Mouse (Mus musculus): ENCODE results near the gene Gpd1. TPM values are rescaled to one million over a fixed set of nuclear protein-coding genes. Genes with fewer than 3 reads are reported as not detected.
"Not testable (repeated sequence)": the region's sequence is repeated elsewhere in the genome, so short reads cannot be mapped to it uniquely, and the experiment has no call there.

Gene Gpd1
- polyA plus RNA-seq, 1 experiment from 2014 or later: 150 TPM

- 33% methylated on average over 20 of the region's 20 CpGs for WGBS (ENCODE audit: insufficient replicate concordance)
These were observed 18.7 kb upstream of the Gpd1 start for GRCm38 (mm10) chr15:99698533-99699085.

GRCm38 (mm10) chr15:99699715-99700114 lies 17.6 kb upstream of the Gpd1 start:
- H3K36me3 ChIP-seq (replicated peaks; ENCODE audit: insufficient read depth, low read length): no peaks in the 10 kb centered on the region; the same call in 1 of the 2 replicates
- no peak for ATAC-seq
- no peak for TF ChIP-seq CTCF (IDR thresholded peaks at IDR 0.05; ENCODE audit: low read depth)
- TF ChIP-seq EP300 (IDR thresholded peaks at IDR 0.05; ENCODE audit: low read depth): no peak
- H3K27ac ChIP-seq (ENCODE audit: low read depth): no peak overlapping the region
- no peaks in the 10 kb centered on the region for H3K27me3 ChIP-seq (ENCODE audit: insufficient read depth, low read length)
- no peak overlapping the region for H3K4me3 ChIP-seq (ENCODE audit: low read depth, low read length)
- H3K4me2 ChIP-seq (ENCODE audit: low read depth, low read length): no peak overlapping the region
- peaks cover 17% of the 10 kb centered on the region for H3K4me1 ChIP-seq (ENCODE audit: insufficient read depth)
- no peak overlapping the region; the same call in 1 of the 2 replicates for H3K9ac ChIP-seq (replicated peaks)
- no peaks in the 10 kb centered on the region for H3K9me3 ChIP-seq (ENCODE audit: low read length)
- DNase-seq: no peak
- WGBS (ENCODE audit: insufficient replicate concordance): 83% methylated on average over 10 of the region's 10 CpGs

More at GRCm38 (mm10) chr15:99698533-99699085, 18.7 kb upstream of the Gpd1 start:
- no peak for ATAC-seq
- H3K4me2 ChIP-seq (ENCODE audit: low read depth, low read length): no peak overlapping the region
- no peak overlapping the region for H3K27ac ChIP-seq (ENCODE audit: low read depth)
- no peaks in the 10 kb centered on the region for H3K27me3 ChIP-seq (ENCODE audit: insufficient read depth, low read length)
- no peak for DNase-seq
- H3K9ac ChIP-seq (replicated peaks): no peak overlapping the region
- TF ChIP-seq EP300 (IDR thresholded peaks at IDR 0.05; ENCODE audit: low read depth) (no peak), CTCF (IDR thresholded peaks at IDR 0.05; ENCODE audit: low read depth) (no peak)
- H3K9me3 ChIP-seq (ENCODE audit: low read length): no peaks in the 10 kb centered on the region
- peaks cover 17% of the 10 kb centered on the region for H3K4me1 ChIP-seq (ENCODE audit: insufficient read depth)
- H3K4me3 ChIP-seq (ENCODE audit: low read depth, low read length): no peak overlapping the region
- no peaks in the 10 kb centered on the region for H3K36me3 ChIP-seq (replicated peaks; ENCODE audit: insufficient read depth, low read length)

GRCm38 (mm10) chr15:99700219-99701106 lies 16.9 kb upstream of the Gpd1 start:
- TF ChIP-seq EP300 (IDR thresholded peaks at IDR 0.05; ENCODE audit: low read depth) (no peak), CTCF (IDR thresholded peaks at IDR 0.05; ENCODE audit: low read depth) (no peak)
- Histone ChIP-seq H3K4me1 (ENCODE audit: insufficient read depth) (peaks cover 17% of the 10 kb centered on the region), H3K36me3 (replicated peaks; ENCODE audit: insufficient read depth, low read length) (peaks cover 3% of the 10 kb centered on the region; the same call in 1 of the 2 replicates), H3K4me2 (ENCODE audit: low read depth, low read length) (no peak overlapping the region), H3K9me3 (ENCODE audit: low read length) (no peaks in the 10 kb centered on the region), H3K9ac (replicated peaks) (no peak overlapping the region), H3K4me3 (ENCODE audit: low read depth, low read length) (no peak overlapping the region), H3K27me3 (ENCODE audit: insufficient read depth, low read length) (no peaks in the 10 kb centered on the region), H3K27ac (ENCODE audit: low read depth) (no peak overlapping the region)
- DNase-seq: no peak
- 69% methylated on average over 18 of the region's 18 CpGs for WGBS (ENCODE audit: insufficient replicate concordance)
- no peak for ATAC-seq

GRCm38 (mm10) chr15:99701640-99701998 lies 15.7 kb upstream of the Gpd1 start:
- peaks cover 17% of the 10 kb centered on the region for H3K4me1 ChIP-seq (ENCODE audit: insufficient read depth)
- not testable (repeated sequence) for DNase-seq

GRCm38 (mm10) chr15:99701999-99702900 lies 15.1 kb upstream of the Gpd1 start, which contains the start of gene Smarcd1:
TSS of gene Smarcd1 (plus strand) at chr15:99702129.
- ATAC-seq (peak; percentile 92), DNase-seq (peak; percentile 95)
- Histone ChIP-seq H3K9ac (replicated peaks) (peak within 1 kb of the TSS; percentile 90), H3K27me3 (ENCODE audit: insufficient read depth, low read length) (no peaks in the 10 kb centered on the region), H3K9me3 (ENCODE audit: low read length) (no peaks in the 10 kb centered on the region), H3K27ac (ENCODE audit: low read depth) (peak within 1 kb of the TSS; percentile 98), H3K4me1 (ENCODE audit: insufficient read depth) (peaks cover 17% of the 10 kb centered on the region), H3K36me3 (replicated peaks; ENCODE audit: insufficient read depth, low read length) (peaks cover 11% of the 10 kb centered on the region), H3K4me3 (ENCODE audit: low read depth, low read length) (peak within 1 kb of the TSS; percentile 92), H3K4me2 (ENCODE audit: low read depth, low read length) (peak within 1 kb of the TSS; percentile 78)
- TF ChIP-seq EP300 (IDR thresholded peaks at IDR 0.05; ENCODE audit: low read depth) (peak; percentile 61; the same call in 1 of the 2 replicates), CTCF (IDR thresholded peaks at IDR 0.05; ENCODE audit: low read depth) (peak; percentile 95)
- 1% methylated on average over 59 of the region's 71 CpGs for WGBS (ENCODE audit: insufficient replicate concordance)

More at GRCm38 (mm10) chr15:99701640-99701998, 15.7 kb upstream of the Gpd1 start:
- H3K27me3 ChIP-seq (ENCODE audit: insufficient read depth, low read length); ATAC-seq; H3K36me3 ChIP-seq (replicated peaks; ENCODE audit: insufficient read depth, low read length); H3K9me3 ChIP-seq (ENCODE audit: low read length): not testable (repeated sequence)
- Histone ChIP-seq H3K4me2 (ENCODE audit: low read depth, low read length) (peak overlapping the region; percentile 78), H3K9ac (replicated peaks) (peak overlapping the region; percentile 90; the same call in 1 of the 2 replicates), H3K4me3 (ENCODE audit: low read depth, low read length) (peak overlapping the region; percentile 92), H3K27ac (ENCODE audit: low read depth) (peak overlapping the region; percentile 98; the same call in 1 of the 2 replicates)
- 39% methylated on average over 16 of the region's 16 CpGs for WGBS (ENCODE audit: insufficient replicate concordance)

Measured in liver, postnatal 0 days (tissue).